In the genomic region with DNA sequence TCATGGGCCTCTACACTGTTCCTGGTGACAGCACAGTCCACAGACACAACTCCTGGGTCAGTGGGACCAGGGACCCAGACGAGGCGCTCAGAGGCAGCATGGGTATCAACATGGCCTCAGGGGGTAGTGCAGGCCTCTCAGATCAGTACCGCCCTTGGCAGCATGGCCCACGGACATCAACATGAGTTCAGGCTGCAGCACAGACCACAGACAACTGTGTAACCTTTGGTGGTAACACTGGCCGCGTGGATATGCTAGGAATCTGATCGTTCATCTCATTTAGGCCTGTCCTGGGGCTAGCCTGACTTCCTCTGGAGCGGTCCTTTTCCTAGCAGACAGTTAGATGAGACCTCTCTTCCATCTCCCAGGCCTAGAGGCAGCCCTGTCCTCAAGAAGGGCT, we compare ENCODE assay signal across 24 mouse cellular contexts. TPM values are rescaled to one million over a fixed set of nuclear protein-coding genes. Genes with fewer than 3 reads are reported as not detected.
A peak's percentile ranks its signal among the peaks of the same experiment; 100 is the strongest.
DNase-seq lines count a peak whose midpoint lies in the region; ATAC-seq and TF ChIP-seq lines count a peak whose summit lies in the region.
"Had no signal": no experiment of that assay in that cellular context is flagged by ENCODE, and none has a peak within 500 bp of the region (broad histone marks: within the 10 kb centered on the region; RNA-seq: fewer than 3 reads in every experiment).

No protein-coding gene starts in this region.

- intact Hi-C loops in heart, adult 2 months (cut with DNase I): loop anchor here (1.0 to 2.0 kb wide), 3 partner anchors 31 to 65 kb away; a partner anchor contains a TSS
- intact Hi-C loops in left cerebral cortex, adult 2 months (cut with DNase I): no loop called here

- no peak overlapping the region for H3K9ac ChIP-seq in heart, adult 2 months (ENCODE audit: low read depth, low read length)
- H3K9ac ChIP-seq in heart, embryonic 12.5 days: no peak overlapping the region
- no peak overlapping the region for H3K9ac ChIP-seq in midbrain, embryonic 11.5 days (ENCODE audit: low read length)
- H3K9ac ChIP-seq in midbrain, embryonic 13.5 days (replicated peaks): no peak overlapping the region
- no peak overlapping the region for H3K9ac ChIP-seq in embryonic facial prominence, embryonic 11.5 days (replicated peaks; ENCODE audit: low read length)
- H3K9ac ChIP-seq in stomach, postnatal 0 days (ENCODE audit: low read length): no peak overlapping the region
- H3K9ac ChIP-seq: embryonic facial prominence, embryonic 13.5 days; forebrain, embryonic 12.5 days; forebrain, embryonic 15.5 days; hindbrain, embryonic 14.5 days had no signal

- H3K36me3 ChIP-seq in heart, adult 2 months (ENCODE audit: control insufficient read depth, insufficient read depth, low read length): peaks cover 3% of the 10 kb centered on the region; the same call in 1 of the 2 replicates
- no peaks in the 10 kb centered on the region for H3K36me3 ChIP-seq in heart, embryonic 12.5 days
- no peaks in the 10 kb centered on the region for H3K36me3 ChIP-seq in midbrain, embryonic 11.5 days (ENCODE audit: control insufficient read depth, insufficient read depth, low read length)
- no peaks in the 10 kb centered on the region for H3K36me3 ChIP-seq in midbrain, embryonic 13.5 days
- no peaks in the 10 kb centered on the region for H3K36me3 ChIP-seq in embryonic facial prominence, embryonic 11.5 days (replicated peaks; ENCODE audit: control insufficient read depth, insufficient read depth, low read depth, low read length)
- no peaks in the 10 kb centered on the region for H3K36me3 ChIP-seq in stomach, postnatal 0 days (ENCODE audit: control insufficient read depth, insufficient read depth, low read length)
- H3K36me3 ChIP-seq: embryonic facial prominence, embryonic 13.5 days; forebrain, embryonic 12.5 days; forebrain, embryonic 15.5 days; heart, embryonic 10.5 days; hindbrain, embryonic 10.5 days had no signal

- no peak for ATAC-seq in heart, embryonic 12.5 days (ENCODE audit: insufficient number of reproducible peaks, low FRiP score)
- no peak for ATAC-seq in midbrain, embryonic 11.5 days (ENCODE audit: low FRiP score)
- ATAC-seq in midbrain, embryonic 13.5 days: no peak
- 0 out of 2 replicates have a peak, but pooled peaks have one; percentile 10 for ATAC-seq in embryonic facial prominence, embryonic 11.5 days (replicated peaks; ENCODE audit: insufficient number of reproducible peaks, low FRiP score, low TSS enrichment, low read depth)
- 0 out of 2 replicates have a peak, but pooled peaks have one; percentile 26 for ATAC-seq in stomach, postnatal 0 days (ENCODE audit: low FRiP score, low TSS enrichment)
- ATAC-seq: CD4-positive, CD25-positive, alpha-beta regulatory T cell, adult 4 months; forebrain, embryonic 15.5 days; hindbrain, postnatal 0 days; inflammation-experienced regulatory T-cells, adult 6 months had no signal

- peak overlapping the region; percentile 31; the same call in 1 of the 2 replicates for H3K27ac ChIP-seq in heart, adult 2 months
- H3K27ac ChIP-seq in heart, embryonic 12.5 days (ENCODE audit: poor library complexity, severe bottlenecking): no peak overlapping the region
- H3K27ac ChIP-seq in midbrain, embryonic 11.5 days (ENCODE audit: low read depth, low read length): no peak overlapping the region
- H3K27ac ChIP-seq in midbrain, embryonic 13.5 days: no peak overlapping the region
- H3K27ac ChIP-seq in embryonic facial prominence, embryonic 11.5 days (replicated peaks; ENCODE audit: low read depth, low read length): no peak overlapping the region
- H3K27ac ChIP-seq in stomach, postnatal 0 days (replicated peaks): no peak overlapping the region
- H3K27ac ChIP-seq in left cerebral cortex, adult 2 months: no peak overlapping the region
- H3K27ac ChIP-seq: embryonic facial prominence, embryonic 13.5 days; forebrain, embryonic 12.5 days; forebrain, embryonic 15.5 days; heart, embryonic 10.5 days; hindbrain, embryonic 10.5 days; hindbrain, embryonic 14.5 days; hindbrain, postnatal 0 days had no signal

- DNase-seq in heart, adult 2 months: no peak
- peak; percentile 73 for DNase-seq in midbrain, embryonic 11.5 days (ENCODE audit: low spot score, missing footprints)
- DNase-seq in embryonic facial prominence, embryonic 11.5 days (ENCODE audit: low spot score): no peak
- DNase-seq in stomach, postnatal 0 days (ENCODE audit: low spot score): no peak
- DNase-seq in layer of hippocampus, adult 11-12 months (ENCODE audit: low spot score): no peak
- DNase-seq in left cerebral cortex, adult 2 months (ENCODE audit: extremely low spot score in 1 of 2, low spot score in 2 of 2): no peak
- DNase-seq: adrenal gland, adult 2 months; adrenal gland, postnatal 25 days; cerebellum, adult 18-20 months; cerebellum, adult 9-10 months; cerebellum, postnatal 14 days; gastrocnemius, postnatal 10 days had no signal

- 68% methylated on average over 8 of the region's 8 CpGs for WGBS in heart, adult 2 months
- 83% methylated on average over 8 of the region's 8 CpGs for WGBS in heart, embryonic 12.5 days
- 87% methylated on average over 8 of the region's 8 CpGs for WGBS in midbrain, embryonic 11.5 days
- WGBS in midbrain, embryonic 13.5 days: 92% methylated on average over 8 of the region's 8 CpGs
- WGBS in embryonic facial prominence, embryonic 11.5 days: 80% methylated on average over 8 of the region's 8 CpGs
- 88% methylated on average over 8 of the region's 8 CpGs for WGBS in stomach, postnatal 0 days

- no peak for TF ChIP-seq EP300 in heart, adult 2 months (IDR thresholded peaks at IDR 0.05; ENCODE audit: insufficient read depth, low read depth, low read length)
- TF ChIP-seq EP300 in stomach, postnatal 0 days (optimal IDR thresholded peaks at IDR 0.05): no peak

- H3K4me2 ChIP-seq in heart, embryonic 12.5 days: no peak overlapping the region
- no peak overlapping the region for H3K4me2 ChIP-seq in midbrain, embryonic 11.5 days
- no peak overlapping the region for H3K4me2 ChIP-seq in midbrain, embryonic 13.5 days (replicated peaks)
- no peak overlapping the region for H3K4me2 ChIP-seq in embryonic facial prominence, embryonic 11.5 days (ENCODE audit: low read depth, low read length)
- H3K4me2 ChIP-seq in stomach, postnatal 0 days (replicated peaks; ENCODE audit: low read depth): no peak overlapping the region
- H3K4me2 ChIP-seq: embryonic facial prominence, embryonic 13.5 days; forebrain, embryonic 12.5 days; forebrain, embryonic 15.5 days; hindbrain, embryonic 14.5 days had no signal

- H3K4me1 ChIP-seq in heart, adult 2 months (ENCODE audit: control insufficient read depth, insufficient read depth, low read length): peaks cover 13% of the 10 kb centered on the region
- H3K4me1 ChIP-seq in heart, embryonic 12.5 days (replicated peaks): peaks cover 7% of the 10 kb centered on the region; the same call in 1 of the 2 replicates
- H3K4me1 ChIP-seq in midbrain, embryonic 11.5 days (ENCODE audit: control insufficient read depth, insufficient read depth, low read length): peaks cover 16% of the 10 kb centered on the region
- peaks cover 30% of the 10 kb centered on the region for H3K4me1 ChIP-seq in midbrain, embryonic 13.5 days (replicated peaks)
- H3K4me1 ChIP-seq in embryonic facial prominence, embryonic 11.5 days (ENCODE audit: control insufficient read depth, insufficient read depth, low read length): peaks cover 2% of the 10 kb centered on the region; the same call in 1 of the 2 replicates
- no peaks in the 10 kb centered on the region for H3K4me1 ChIP-seq in stomach, postnatal 0 days (replicated peaks; ENCODE audit: control insufficient read depth, insufficient read depth)

- TF ChIP-seq POLR2A in heart, adult 2 months (IDR thresholded peaks at IDR 0.05; ENCODE audit: insufficient read depth, low read depth, low read length): no peak

- no peaks in the 10 kb centered on the region for H3K79me2 ChIP-seq in heart, adult 2 months (replicated peaks; ENCODE audit: control insufficient read depth, insufficient read depth, low read length)

- H3K4me3 ChIP-seq in heart, adult 2 months: no peak overlapping the region
- no peak overlapping the region for H3K4me3 ChIP-seq in heart, embryonic 12.5 days
- H3K4me3 ChIP-seq in midbrain, embryonic 11.5 days (ENCODE audit: low read depth, low read length): no peak overlapping the region
- no peak overlapping the region for H3K4me3 ChIP-seq in midbrain, embryonic 13.5 days (replicated peaks)
- H3K4me3 ChIP-seq in embryonic facial prominence, embryonic 11.5 days (ENCODE audit: low read depth, low read length): no peak overlapping the region
- no peak overlapping the region for H3K4me3 ChIP-seq in stomach, postnatal 0 days (ENCODE audit: low read depth, low read length)
- H3K4me3 ChIP-seq in left cerebral cortex, adult 2 months: no peak overlapping the region
- H3K4me3 ChIP-seq: embryonic facial prominence, embryonic 13.5 days; erythroblast, embryonic 14.5 days; forebrain, embryonic 12.5 days; forebrain, embryonic 15.5 days; heart, embryonic 10.5 days; hindbrain, embryonic 10.5 days had no signal

- no peaks in the 10 kb centered on the region for H3K9me3 ChIP-seq in heart, embryonic 12.5 days (replicated peaks)
- H3K9me3 ChIP-seq in midbrain, embryonic 11.5 days (ENCODE audit: control insufficient read depth, low read length): no peaks in the 10 kb centered on the region
- H3K9me3 ChIP-seq in midbrain, embryonic 13.5 days: no peaks in the 10 kb centered on the region
- H3K9me3 ChIP-seq in embryonic facial prominence, embryonic 11.5 days (replicated peaks; ENCODE audit: control insufficient read depth, low read length): no peaks in the 10 kb centered on the region
- H3K9me3 ChIP-seq in stomach, postnatal 0 days (ENCODE audit: control insufficient read depth, low read length): no peaks in the 10 kb centered on the region
- H3K9me3 ChIP-seq: embryonic facial prominence, embryonic 13.5 days; forebrain, embryonic 12.5 days; heart, embryonic 10.5 days; hindbrain, embryonic 10.5 days had no signal

- TF ChIP-seq CTCF in heart, adult 2 months (IDR thresholded peaks at IDR 0.05): no peak
- no peak for TF ChIP-seq CTCF in stomach, postnatal 0 days (IDR thresholded peaks at IDR 0.05; ENCODE audit: low read depth)
- no peak for TF ChIP-seq CTCF in left cerebral cortex, adult 2 months (IDR thresholded peaks at IDR 0.05)

- H3K27me3 ChIP-seq in heart, adult 2 months (ENCODE audit: control insufficient read depth, insufficient read depth, low read length): no peaks in the 10 kb centered on the region
- H3K27me3 ChIP-seq in heart, embryonic 12.5 days (replicated peaks): no peaks in the 10 kb centered on the region; the same call in 1 of the 2 replicates
- H3K27me3 ChIP-seq in midbrain, embryonic 11.5 days (ENCODE audit: control insufficient read depth, insufficient read depth, low read length): no peaks in the 10 kb centered on the region
- no peaks in the 10 kb centered on the region for H3K27me3 ChIP-seq in midbrain, embryonic 13.5 days
- no peaks in the 10 kb centered on the region for H3K27me3 ChIP-seq in embryonic facial prominence, embryonic 11.5 days (ENCODE audit: control insufficient read depth, insufficient read depth, low read length)
- no peaks in the 10 kb centered on the region for H3K27me3 ChIP-seq in stomach, postnatal 0 days (ENCODE audit: control insufficient read depth, insufficient read depth, low read length)
- H3K27me3 ChIP-seq: embryonic facial prominence, embryonic 13.5 days; forebrain, embryonic 15.5 days had no signal

RNA-seq across cellular contexts. Expression of a gene that starts 41.7 kb away (rescaled TPM):
- 1 to 10 TPM; 3.3 to 3.8 TPM for total RNA-seq in heart, adult 2 months (2021)
- 4.8 and 5.3 TPM in 2 replicates for polyA plus RNA-seq in heart, adult 2 months (2012; rRNA removed)
- 20.2 and 23.0 TPM in 2 replicates for polyA plus RNA-seq in heart, embryonic 12.5 days (2016; fragmentation: Nextera tagmentation; extraction: Ambion mirVana)
- polyA plus RNA-seq in midbrain, embryonic 11.5 days (2014; fragmentation: Nextera tagmentation; extraction: Ambion mirVana): 53.1 and 57.7 TPM in 2 replicates
- 41.6 and 43.3 TPM in 2 replicates for polyA plus RNA-seq in midbrain, embryonic 13.5 days (2015; fragmentation: Nextera tagmentation; extraction: Ambion mirVana)
- 46.2 and 47.6 TPM in 2 replicates for polyA plus RNA-seq in embryonic facial prominence, embryonic 11.5 days (2014; fragmentation: Nextera tagmentation; extraction: Ambion mirVana)
- polyA plus RNA-seq in stomach, postnatal 0 days (2015; fragmentation: Nextera tagmentation; extraction: Ambion mirVana): 20.5 and 23.4 TPM in 2 replicates
- total RNA-seq in left cerebral cortex, adult 2 months (2021): 10 to 100 TPM in 1 of 2 experiments, 1 to 10 TPM in 1; 9.1 to 10.3 TPM
- polyA plus RNA-seq: erythroblast, embryonic 14.5 days had no signal

Comparison
In these comparisons a context has a peak if more than half of its experiments do, and no peak if none do; other contexts are left out.
1. ATAC-seq: peak in embryonic facial prominence, embryonic 11.5 days (single experiment) and stomach, postnatal 0 days (single experiment); none in heart, embryonic 12.5 days (single experiment), midbrain, embryonic 11.5 days (single experiment) and midbrain, embryonic 13.5 days (single experiment).